Mouse (Mus musculus): Measurements from ENCODE around the gene Tmbim1.

DNA sequence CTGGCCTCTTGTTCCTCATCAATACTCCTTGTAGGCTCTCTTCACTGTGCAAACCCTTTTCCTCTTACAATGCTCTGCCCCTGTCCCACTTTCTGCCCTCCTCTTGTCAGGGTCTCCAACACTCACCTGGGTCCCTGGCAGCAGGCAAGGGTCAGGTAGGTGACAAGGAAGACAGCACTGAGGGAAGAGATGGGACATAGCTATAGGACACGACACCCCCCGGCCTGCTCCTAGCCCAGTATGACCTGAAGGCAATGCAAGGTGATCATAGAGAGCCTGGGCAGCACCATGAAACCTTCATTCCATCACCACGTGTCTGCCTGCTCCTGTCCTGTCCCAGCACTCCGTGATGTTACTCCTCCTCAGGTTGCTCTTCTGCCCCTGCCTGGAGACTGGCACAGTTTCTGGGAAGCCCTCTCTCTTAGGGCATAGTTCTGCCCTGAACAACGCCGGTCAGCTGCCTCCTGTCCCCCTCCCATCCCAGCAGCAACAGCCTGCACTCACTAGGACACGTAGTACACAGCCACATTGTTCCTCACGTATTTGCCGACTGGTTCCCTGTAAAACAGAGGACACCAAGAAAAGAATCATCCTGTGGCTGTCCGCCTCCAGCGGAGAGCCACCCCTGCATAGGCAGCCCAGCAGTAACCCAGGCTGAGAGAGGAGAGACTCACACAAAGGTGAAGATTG is 12.9 kb downstream of the Tmbim1 start:
- TF ChIP-seq CTCF (IDR thresholded peaks at IDR 0.05; ENCODE audit: low read depth, low read length): no peak
- no peak for TF ChIP-seq TAL1 (conservative IDR thresholded peaks at IDR 0.05; ENCODE audit: low read depth, low read length)
